Mouse (Mus musculus) limb, embryonic 10.5 days (tissue): Measurements from ENCODE around the gene Acvrl1. TPM values are rescaled to one million over a fixed set of nuclear protein-coding genes. Genes with fewer than 3 reads are reported as not detected.
A peak's percentile ranks its signal among the peaks of the same experiment; 100 is the strongest.

Experiments
- DNase-seq: peaks from one replicate; pipeline ENCODE4 v3.0.0-alpha.2; 2017; ENCODE audit warnings: low spot score
- H3K27ac ChIP-seq: fragments of 300-500 bp; sonication (generic); 2 replicates; pipeline ENCODE4 v1.5.1; 2016; ENCODE audit warnings: mild to moderate bottlenecking
- H3K27me3 ChIP-seq: fragments of 300-500 bp; sonication (generic); 2 replicates; pipeline ENCODE4 v1.6.1; 2016; ENCODE audit warnings: low read depth, mild to moderate bottlenecking; ENCODE audit not compliant: poor library complexity, severe bottlenecking
- H3K36me3 ChIP-seq: fragments of 300-500 bp; sonication (generic); 2 replicates; pipeline ENCODE4 v1.6.1; 2016; ENCODE audit warnings: mild to moderate bottlenecking, moderate library complexity
- H3K4me1 ChIP-seq: fragments of 300-500 bp; sonication (generic); 2 replicates; pipeline ENCODE4 v1.6.1; 2016
- H3K4me3 ChIP-seq: fragments of 300-500 bp; sonication (generic); 2 replicates; pipeline ENCODE4 v1.5.1; 2016; ENCODE audit warnings: mild to moderate bottlenecking, moderate library complexity
- H3K9me3 ChIP-seq: fragments of 300-500 bp; sonication (generic); replicated peaks from 2 replicates; pipeline ENCODE4 v1.6.1; 2016; ENCODE audit warnings: mild to moderate bottlenecking
- WGBS: fragments of 180-500 bp; shearing (Covaris S2); methylation state at CpG from one replicate; pipeline ENCODE4 v1.1.7; 2016; 5-methylcytosine and 5-hydroxymethylcytosine counted together
- polyA plus RNA-seq: library from polyadenylated mRNA; unstranded; fragments of >200 nt; fragmentation: Nextera tagmentation; extraction: Ambion mirVana; gene quantifications from 2 replicates; pipeline ENCODE4 v1.2.1, GENCODE M21; 2016

The Acvrl1 gene
- polyA plus RNA-seq, 1 experiment from 2014 or later: 8.3 TPM

DNA sequence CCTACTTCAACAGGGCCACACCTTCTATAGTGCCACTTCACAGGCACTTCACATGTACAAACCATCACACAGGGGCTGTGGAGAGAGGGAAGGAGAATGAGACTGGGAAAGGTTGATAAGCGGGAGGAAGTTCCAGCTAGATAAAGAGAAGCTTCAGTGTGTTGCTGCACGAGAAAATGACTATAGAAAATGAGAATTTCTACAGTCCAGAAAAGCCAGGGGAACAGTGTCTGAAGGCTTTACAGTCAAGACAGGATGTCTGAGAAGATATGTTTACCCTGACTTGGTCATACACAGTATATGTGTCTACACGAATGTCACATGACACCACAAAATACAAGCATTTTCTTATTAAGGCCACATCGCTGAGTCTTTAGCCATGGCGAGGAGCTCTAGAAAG is 41.6 kb downstream of the Acvrl1 start:
- Histone ChIP-seq H3K4me3 (no peak overlapping the region), H3K4me1 (peaks cover 12% of the 10 kb centered on the region), H3K27ac (no peak overlapping the region), H3K36me3 (no peaks in the 10 kb centered on the region), H3K27me3 (peaks cover 21% of the 10 kb centered on the region; the same call in 1 of the 2 replicates), H3K9me3 (no peaks in the 10 kb centered on the region)
- no peak for DNase-seq
- 91% methylated on average over 5 of the region's 5 CpGs for WGBS

DNA sequence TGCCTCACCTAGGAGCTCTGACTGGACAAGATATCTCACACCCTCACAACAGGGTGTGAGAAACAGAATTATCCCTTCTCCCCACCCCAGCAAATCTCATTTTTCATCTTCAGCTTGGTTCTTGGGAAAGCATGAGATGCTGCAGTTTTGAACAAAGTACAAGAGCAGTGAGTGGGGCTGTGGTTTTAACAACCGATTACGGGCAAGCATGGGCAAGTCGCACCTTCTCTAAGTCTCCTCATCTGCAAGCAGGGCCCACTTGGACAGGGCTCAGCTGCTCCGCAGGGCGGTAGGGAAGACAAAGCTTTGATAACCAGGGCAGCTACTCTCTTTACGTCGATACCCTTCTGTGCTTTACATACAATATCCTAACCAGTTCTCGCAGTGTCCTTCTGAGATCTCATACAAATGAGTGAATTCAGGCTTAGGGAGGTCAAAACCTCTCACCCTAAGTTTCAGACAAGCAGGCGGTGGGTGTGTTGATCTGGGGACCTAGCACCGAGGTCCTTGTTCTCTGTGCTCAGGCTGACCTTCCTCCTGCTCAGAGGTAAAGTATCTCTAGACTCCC is 42.2 kb downstream of the Acvrl1 start:
- WGBS: 77% methylated on average over 10 of the region's 10 CpGs
- Histone ChIP-seq H3K27me3 (peaks cover 18% of the 10 kb centered on the region; the same call in 1 of the 2 replicates), H3K36me3 (no peaks in the 10 kb centered on the region), H3K4me1 (peaks cover 18% of the 10 kb centered on the region), H3K4me3 (no peak overlapping the region), H3K9me3 (no peaks in the 10 kb centered on the region), H3K27ac (no peak overlapping the region)
- DNase-seq: no peak

DNA sequence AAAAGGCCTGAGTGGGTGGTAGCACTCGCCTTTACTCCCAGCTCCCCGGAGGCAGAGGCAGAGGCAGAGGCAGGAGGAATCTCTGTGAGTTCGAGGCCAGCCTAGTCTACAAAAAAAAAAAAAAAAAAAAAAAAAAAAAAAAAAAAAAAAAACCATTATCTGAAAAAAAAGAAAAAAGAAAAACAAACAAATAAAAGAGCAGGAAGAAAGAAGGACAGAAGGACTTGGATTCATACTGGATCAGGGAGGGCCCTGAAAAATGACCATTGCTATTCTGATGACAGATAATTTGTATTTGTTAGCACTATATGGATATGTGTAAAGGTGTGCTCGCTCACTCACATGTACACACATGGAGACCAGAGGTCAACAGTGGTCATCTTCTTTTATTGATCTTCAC is 43.0 kb downstream of the Acvrl1 start:
- Histone ChIP-seq H3K27me3 (peaks cover 18% of the 10 kb centered on the region; the same call in 1 of the 2 replicates), H3K27ac (no peak overlapping the region), H3K4me3 (no peak overlapping the region), H3K4me1 (peaks cover 25% of the 10 kb centered on the region), H3K9me3 (no peaks in the 10 kb centered on the region), H3K36me3 (no peaks in the 10 kb centered on the region)
- no peak for DNase-seq
- 80% methylated on average over 4 of the region's 4 CpGs for WGBS

- 88% methylated on average over 2 of the region's 2 CpGs for WGBS
These were observed 43.7 kb downstream of the Acvrl1 start for GRCm38 (mm10) chr15:101172016-101172415.

GRCm38 (mm10) chr15:101173421-101174211 is 45.3 kb downstream of the Acvrl1 start, which contains the start of gene Acvr1b:
Gene Acvr1b, plus strand, starts transcription at chr15:101174067.
- H3K27ac ChIP-seq: peak within 1 kb of the TSS; percentile 97
- no peaks in the 10 kb centered on the region for H3K9me3 ChIP-seq
- H3K4me1 ChIP-seq: peaks cover 48% of the 10 kb centered on the region
- DNase-seq: peak; percentile 96
- peaks cover 15% of the 10 kb centered on the region; the same call in 1 of the 2 replicates for H3K27me3 ChIP-seq
- no peaks in the 10 kb centered on the region for H3K36me3 ChIP-seq
- peak within 1 kb of the TSS; percentile 83 for H3K4me3 ChIP-seq
- 4% methylated on average over 59 of the region's 87 CpGs for WGBS

More at GRCm38 (mm10) chr15:101172016-101172415, 43.7 kb downstream of the Acvrl1 start:
- DNase-seq: no peak
- no peaks in the 10 kb centered on the region for H3K9me3 ChIP-seq
- H3K4me3 ChIP-seq: no peak overlapping the region
- peaks cover 33% of the 10 kb centered on the region for H3K4me1 ChIP-seq
- H3K27ac ChIP-seq: no peak overlapping the region
- H3K36me3 ChIP-seq: no peaks in the 10 kb centered on the region
- H3K27me3 ChIP-seq: peaks cover 18% of the 10 kb centered on the region; the same call in 1 of the 2 replicates

DNA sequence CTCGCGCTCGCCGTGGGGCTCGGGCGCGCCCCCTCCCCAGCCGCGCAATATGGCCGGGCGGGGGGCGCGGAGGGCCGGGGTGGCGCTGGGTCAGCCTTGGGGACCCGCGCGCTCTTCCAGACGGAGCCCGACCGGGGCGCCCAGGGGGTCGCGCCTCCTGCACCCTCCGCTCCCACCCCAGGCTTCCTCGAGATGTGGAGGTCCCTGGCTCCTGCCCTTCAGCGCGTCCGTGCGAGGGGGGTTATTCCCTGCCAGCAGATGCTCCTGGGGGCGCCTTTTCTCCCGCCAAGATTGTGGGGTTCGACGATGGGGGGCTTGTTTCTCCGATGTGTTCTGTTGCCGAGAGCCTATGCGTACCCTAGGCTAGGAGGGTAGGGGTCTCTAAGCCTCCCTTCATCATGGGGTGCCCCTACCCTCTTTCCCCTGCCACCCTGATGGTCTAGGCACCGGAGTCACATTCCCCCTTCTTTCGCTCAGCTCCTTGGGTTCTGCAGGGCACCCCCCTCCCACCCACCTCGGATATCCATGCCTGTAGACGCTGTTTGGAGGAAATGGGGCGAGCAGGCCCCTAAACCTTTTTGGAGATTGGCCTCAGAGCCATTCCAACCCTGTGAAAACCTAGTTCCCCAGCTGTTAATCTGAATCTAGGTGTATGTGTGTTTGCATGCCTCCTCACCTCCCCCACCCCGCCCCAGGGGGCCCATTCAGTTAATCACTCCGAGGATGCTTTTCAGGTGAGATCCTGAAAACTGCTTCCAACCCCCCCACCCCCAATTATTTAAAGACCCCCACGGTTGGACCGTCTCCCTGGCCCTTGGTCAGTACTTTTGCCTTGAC is 46.2 kb downstream of the Acvrl1 start:
- Histone ChIP-seq H3K27ac (peak overlapping the region; percentile 97), H3K9me3 (no peaks in the 10 kb centered on the region), H3K4me1 (peaks cover 55% of the 10 kb centered on the region), H3K27me3 (peaks cover 15% of the 10 kb centered on the region; the same call in 1 of the 2 replicates), H3K36me3 (no peaks in the 10 kb centered on the region), H3K4me3 (peak overlapping the region; percentile 83)
- no peak for DNase-seq
- WGBS: under 1% methylated on average over 41 of the region's 46 CpGs

GRCm38 (mm10) chr15:101175131-101175460 is 46.8 kb downstream of the Acvrl1 start:
- peak overlapping the region; percentile 97 for H3K27ac ChIP-seq
- 15% methylated on average over 5 of the region's 5 CpGs for WGBS
- H3K36me3 ChIP-seq: no peaks in the 10 kb centered on the region
- H3K4me1 ChIP-seq: peaks cover 56% of the 10 kb centered on the region
- peaks cover 15% of the 10 kb centered on the region; the same call in 1 of the 2 replicates for H3K27me3 ChIP-seq
- peak overlapping the region; percentile 83 for H3K4me3 ChIP-seq
- no peak for DNase-seq
- no peaks in the 10 kb centered on the region for H3K9me3 ChIP-seq

DNA sequence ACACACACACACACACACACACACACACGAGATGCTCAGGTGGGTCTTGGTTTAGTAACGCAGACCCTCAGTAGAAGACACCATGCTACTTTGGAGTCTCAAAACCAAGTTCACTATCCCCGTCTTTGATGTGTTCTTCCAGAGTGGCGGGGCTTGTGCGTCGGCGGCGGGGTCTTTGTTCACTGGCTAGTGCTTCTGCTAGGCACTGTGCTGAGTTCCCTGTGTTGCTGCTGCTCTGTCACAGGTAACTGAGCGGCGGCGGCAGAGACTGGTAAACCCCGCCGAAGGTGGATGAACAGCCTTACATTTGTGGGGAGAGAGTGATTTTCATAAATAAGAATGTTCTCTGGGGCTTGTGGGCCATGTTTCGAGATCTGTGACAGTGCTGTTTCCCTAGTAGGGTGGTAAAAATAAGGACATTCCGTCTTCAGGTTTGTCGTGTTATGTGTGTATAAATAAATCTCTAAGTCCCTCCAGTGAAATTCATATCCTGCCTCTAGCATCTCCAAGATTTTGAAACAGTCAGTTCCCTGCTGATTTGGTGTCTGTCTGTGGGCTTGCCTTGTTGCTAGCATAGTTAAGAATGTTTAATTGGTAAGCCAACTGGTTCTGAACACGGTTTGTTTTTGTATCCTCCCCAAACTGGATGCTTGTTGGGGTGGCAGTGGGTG is 47.4 kb downstream of the Acvrl1 start:
- H3K4me1 ChIP-seq: peaks cover 63% of the 10 kb centered on the region
- WGBS: 32% methylated on average over 17 of the region's 17 CpGs
- peak overlapping the region; percentile 83 for H3K4me3 ChIP-seq
- peak; percentile 53 for DNase-seq
- H3K27ac ChIP-seq: peak overlapping the region; percentile 97; the same call in 1 of the 2 replicates
- H3K9me3 ChIP-seq: no peaks in the 10 kb centered on the region
- no peaks in the 10 kb centered on the region for H3K36me3 ChIP-seq
- peaks cover 15% of the 10 kb centered on the region; the same call in 1 of the 2 replicates for H3K27me3 ChIP-seq

GRCm38 (mm10) chr15:101176284-101176680 is 48.0 kb downstream of the Acvrl1 start:
- H3K36me3 ChIP-seq: 0 out of 2 replicates have a peak, but pooled peaks cover 1% of the 10 kb centered on the region
- DNase-seq: no peak
- H3K27me3 ChIP-seq: peaks cover 15% of the 10 kb centered on the region; the same call in 1 of the 2 replicates
- H3K4me1 ChIP-seq: peaks cover 68% of the 10 kb centered on the region
- H3K27ac ChIP-seq: 0 out of 2 replicates have a peak overlapping the region, but pooled peaks have one; percentile 97
- no peaks in the 10 kb centered on the region for H3K9me3 ChIP-seq
- peak overlapping the region; percentile 83; the same call in 1 of the 2 replicates for H3K4me3 ChIP-seq
- 65% methylated on average over 3 of the region's 3 CpGs for WGBS

DNA sequence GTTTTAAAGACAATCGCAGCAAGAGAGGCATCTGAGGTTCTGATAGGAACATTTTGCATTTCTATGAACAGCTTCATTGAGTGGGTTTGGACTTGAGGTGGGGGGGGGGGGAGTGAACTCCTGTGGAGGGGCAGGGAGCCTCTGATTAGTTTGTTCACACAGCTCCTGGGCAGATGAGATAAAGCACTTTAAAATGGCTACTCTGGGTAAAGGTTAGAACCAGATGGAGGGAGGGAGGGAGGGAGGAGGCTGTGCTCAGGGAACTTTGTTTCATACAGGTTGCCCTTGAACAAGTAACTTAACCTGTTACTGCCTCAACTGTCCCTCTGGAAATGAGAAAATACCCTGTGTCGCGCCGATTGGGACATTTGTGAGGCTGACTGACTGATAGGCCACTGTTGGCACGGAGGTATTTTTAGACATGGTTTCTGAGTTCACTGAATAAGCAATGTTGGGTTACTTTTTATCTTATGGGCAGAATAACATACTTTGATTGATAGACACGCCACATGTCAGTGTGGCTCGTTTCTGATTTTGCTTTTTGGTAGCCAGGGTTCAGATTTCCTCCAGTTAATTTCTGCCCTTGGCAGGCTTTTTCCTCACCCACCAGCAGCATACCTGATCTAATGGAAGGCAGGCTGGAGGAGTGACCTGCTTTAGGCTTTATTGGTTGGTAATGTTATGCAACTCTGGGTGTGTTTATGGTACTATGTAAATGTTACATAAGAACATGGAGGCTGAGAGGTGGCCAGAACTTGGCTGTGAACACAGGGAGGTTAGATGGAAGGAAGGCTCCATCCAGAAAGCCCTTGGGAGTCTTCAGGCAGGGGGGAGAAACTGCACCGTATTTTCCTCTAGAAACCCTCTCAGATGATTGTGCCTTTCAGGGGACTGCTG is 48.7 kb downstream of the Acvrl1 start:
- Histone ChIP-seq H3K27ac (no peak overlapping the region), H3K4me1 (peaks cover 74% of the 10 kb centered on the region), H3K9me3 (no peaks in the 10 kb centered on the region), H3K36me3 (0 out of 2 replicates have a peak, but pooled peaks cover 2% of the 10 kb centered on the region), H3K27me3 (peaks cover 10% of the 10 kb centered on the region; the same call in 1 of the 2 replicates), H3K4me3 (no peak overlapping the region)
- WGBS: 75% methylated on average over 8 of the region's 8 CpGs
- no peak for DNase-seq

GRCm38 (mm10) chr15:101180363-101181105 is 52.2 kb downstream of the Acvrl1 start:
- H3K9me3 ChIP-seq: no peaks in the 10 kb centered on the region
- DNase-seq: no peak
- H3K36me3 ChIP-seq: peaks cover 13% of the 10 kb centered on the region
- no peaks in the 10 kb centered on the region for H3K27me3 ChIP-seq
- WGBS: 71% methylated on average over 15 of the region's 15 CpGs
- no peak overlapping the region for H3K4me3 ChIP-seq
- H3K4me1 ChIP-seq: peaks cover 65% of the 10 kb centered on the region
- no peak overlapping the region for H3K27ac ChIP-seq
